Mouse (Mus musculus): Measurements from ENCODE around the gene Prkar1a. TPM values are rescaled to one million over a fixed set of nuclear protein-coding genes. Genes with fewer than 3 reads are reported as not detected.
A peak's percentile ranks its signal among the peaks of the same experiment; 100 is the strongest.
"Not testable (repeated sequence)": the region's sequence is repeated elsewhere in the genome, so short reads cannot be mapped to it uniquely, and the experiment has no call there.

The Prkar1a gene
- polyA plus RNA-seq, 1 experiment, result 406 TPM

- Histone ChIP-seq H3K4me3 (no peak overlapping the region), H3K27me3 (ENCODE audit: control insufficient read depth, insufficient read depth, insufficient read length) (no peaks in the 10 kb centered on the region), H3K36me3 (ENCODE audit: control insufficient read depth, insufficient read depth) (peaks cover 46% of the 10 kb centered on the region), H3K4me2 (ENCODE audit: low read depth) (peak overlapping the region; percentile 93), H3K79me2 (ENCODE audit: control insufficient read depth, insufficient read depth) (peaks cover 87% of the 10 kb centered on the region), H3ac (ENCODE audit: control insufficient read depth, insufficient read length) (no peak overlapping the region)
- TF ChIP-seq MYOG (IDR thresholded peaks at IDR 0.05; ENCODE audit: control insufficient read depth in 1 of 3, insufficient read depth in 1 of 3, insufficient read length in 2 of 3, low read depth in 2 of 3) (no peak), MYOD1 (IDR thresholded peaks at IDR 0.05; ENCODE audit: control insufficient read depth in 1 of 3, insufficient read length in 2 of 3, low read depth in 2 of 3) (no peak), CEBPB (IDR thresholded peaks at IDR 0.05; ENCODE audit: insufficient read depth, poor library complexity, severe bottlenecking) (no peak), TCF12 (IDR thresholded peaks at IDR 0.05; ENCODE audit: insufficient read depth, poor library complexity, severe bottlenecking) (no peak), MAX (IDR thresholded peaks at IDR 0.05; ENCODE audit: low read depth) (no peak), TCF3 (IDR thresholded peaks at IDR 0.05; ENCODE audit: insufficient read length, low read depth) (no peak), USF1 (IDR thresholded peaks at IDR 0.05; ENCODE audit: low read depth) (no peak), E2F4 (IDR thresholded peaks at IDR 0.05; ENCODE audit: insufficient read depth) (no peak), POLR2A (IDR thresholded peaks at IDR 0.05; ENCODE audit: insufficient read length, low read depth) (no peak), SRF (IDR thresholded peaks at IDR 0.05; ENCODE audit: control insufficient read depth, insufficient read length, low read depth) (no peak), REST (IDR thresholded peaks at IDR 0.05; ENCODE audit: insufficient read depth, insufficient read length) (no peak), POLR2AphosphoS2 (IDR thresholded peaks at IDR 0.05; ENCODE audit: insufficient read length, low read depth) (no peak)
Measured at GRCm38 (mm10) chr11:109654581-109654980, 5.4 kb downstream of the Prkar1a start.

- no peaks in the 10 kb centered on the region for H3K27me3 ChIP-seq (ENCODE audit: control insufficient read depth, insufficient read depth, insufficient read length)
- H3K4me3 ChIP-seq, result no peak overlapping the region
- H3ac ChIP-seq (ENCODE audit: control insufficient read depth, insufficient read length), result no peak overlapping the region
- peaks cover 100% of the 10 kb centered on the region for H3K79me2 ChIP-seq (ENCODE audit: control insufficient read depth, insufficient read depth)
- peak overlapping the region; percentile 19 for H3K4me2 ChIP-seq (ENCODE audit: low read depth)
- H3K36me3 ChIP-seq (ENCODE audit: control insufficient read depth, insufficient read depth), result peaks cover 58% of the 10 kb centered on the region
- TF ChIP-seq SRF (IDR thresholded peaks at IDR 0.05; ENCODE audit: control insufficient read depth, insufficient read length, low read depth), result no peak
- no peak for TF ChIP-seq REST (IDR thresholded peaks at IDR 0.05; ENCODE audit: insufficient read depth, insufficient read length)
- no peak for TF ChIP-seq MAX (IDR thresholded peaks at IDR 0.05; ENCODE audit: low read depth)
- no peak for TF ChIP-seq TCF12 (IDR thresholded peaks at IDR 0.05; ENCODE audit: insufficient read depth, poor library complexity, severe bottlenecking)
- TF ChIP-seq MYOG (IDR thresholded peaks at IDR 0.05; ENCODE audit: control insufficient read depth in 1 of 3, insufficient read depth in 1 of 3, insufficient read length in 2 of 3, low read depth in 2 of 3), result no peak
- no peak for TF ChIP-seq POLR2AphosphoS2 (IDR thresholded peaks at IDR 0.05; ENCODE audit: insufficient read length, low read depth)
- TF ChIP-seq POLR2A (IDR thresholded peaks at IDR 0.05; ENCODE audit: insufficient read length, low read depth), result no peak
- no peak for TF ChIP-seq MYOD1 (IDR thresholded peaks at IDR 0.05; ENCODE audit: control insufficient read depth in 1 of 3, insufficient read length in 2 of 3, low read depth in 2 of 3)
- TF ChIP-seq E2F4 (IDR thresholded peaks at IDR 0.05; ENCODE audit: insufficient read depth), result no peak
Measured at GRCm38 (mm10) chr11:109656232-109656631, 7.0 kb downstream of the Prkar1a start.

GRCm38 (mm10) chr11:109660526-109660925 is 11.3 kb downstream of the Prkar1a start:
- Histone ChIP-seq H3K36me3 (ENCODE audit: control insufficient read depth, insufficient read depth) (peaks cover 82% of the 10 kb centered on the region), H3K79me2 (ENCODE audit: control insufficient read depth, insufficient read depth) (peaks cover 92% of the 10 kb centered on the region)
- H3K27me3 ChIP-seq (ENCODE audit: control insufficient read depth, insufficient read depth, insufficient read length); H3K4me2 ChIP-seq (ENCODE audit: low read depth); H3K4me3 ChIP-seq; H3ac ChIP-seq (ENCODE audit: control insufficient read depth, insufficient read length): not testable (repeated sequence)

- peaks cover 89% of the 10 kb centered on the region for H3K36me3 ChIP-seq (ENCODE audit: control insufficient read depth, insufficient read depth)
- no peak overlapping the region for H3K4me2 ChIP-seq (ENCODE audit: low read depth)
- no peaks in the 10 kb centered on the region for H3K27me3 ChIP-seq (ENCODE audit: control insufficient read depth, insufficient read depth, insufficient read length)
- TF ChIP-seq SRF (IDR thresholded peaks at IDR 0.05; ENCODE audit: control insufficient read depth, insufficient read length, low read depth), result no peak
- TF ChIP-seq CEBPB (IDR thresholded peaks at IDR 0.05; ENCODE audit: insufficient read depth, poor library complexity, severe bottlenecking), result no peak
- no peak for TF ChIP-seq MYOD1 (IDR thresholded peaks at IDR 0.05; ENCODE audit: control insufficient read depth in 1 of 3, insufficient read length in 2 of 3, low read depth in 2 of 3)
- TF ChIP-seq TCF12 (IDR thresholded peaks at IDR 0.05; ENCODE audit: insufficient read depth, poor library complexity, severe bottlenecking), result no peak
- TF ChIP-seq REST (IDR thresholded peaks at IDR 0.05; ENCODE audit: insufficient read depth, insufficient read length), result no peak
- no peak for TF ChIP-seq USF1 (IDR thresholded peaks at IDR 0.05; ENCODE audit: low read depth)
- TF ChIP-seq E2F4 (IDR thresholded peaks at IDR 0.05; ENCODE audit: insufficient read depth), result no peak
- TF ChIP-seq POLR2A (IDR thresholded peaks at IDR 0.05; ENCODE audit: insufficient read length, low read depth), result peak; percentile 21
- peak; percentile 57 for TF ChIP-seq POLR2AphosphoS2 (IDR thresholded peaks at IDR 0.05; ENCODE audit: insufficient read length, low read depth)
- no peak overlapping the region for H3K4me3 ChIP-seq
- H3ac ChIP-seq (ENCODE audit: control insufficient read depth, insufficient read length), result no peak overlapping the region
- H3K79me2 ChIP-seq (ENCODE audit: control insufficient read depth, insufficient read depth), result peaks cover 54% of the 10 kb centered on the region
Measured at GRCm38 (mm10) chr11:109664293-109664692, 15.1 kb downstream of the Prkar1a start.

GRCm38 (mm10) chr11:109665424-109665823 is 16.2 kb downstream of the Prkar1a start:
- H3K4me3 ChIP-seq, result no peak overlapping the region
- peaks cover 43% of the 10 kb centered on the region for H3K79me2 ChIP-seq (ENCODE audit: control insufficient read depth, insufficient read depth)
- no peak overlapping the region for H3K4me2 ChIP-seq (ENCODE audit: low read depth)
- no peak overlapping the region for H3ac ChIP-seq (ENCODE audit: control insufficient read depth, insufficient read length)
- peaks cover 92% of the 10 kb centered on the region for H3K36me3 ChIP-seq (ENCODE audit: control insufficient read depth, insufficient read depth)
- TF ChIP-seq MAX (IDR thresholded peaks at IDR 0.05; ENCODE audit: low read depth) (no peak), POLR2A (IDR thresholded peaks at IDR 0.05; ENCODE audit: insufficient read length, low read depth) (peak; percentile 32), USF1 (IDR thresholded peaks at IDR 0.05; ENCODE audit: low read depth) (no peak), POLR2AphosphoS2 (IDR thresholded peaks at IDR 0.05; ENCODE audit: insufficient read length, low read depth) (no peak), TCF3 (IDR thresholded peaks at IDR 0.05; ENCODE audit: insufficient read length, low read depth) (no peak), REST (IDR thresholded peaks at IDR 0.05; ENCODE audit: insufficient read depth, insufficient read length) (no peak), MYOG (IDR thresholded peaks at IDR 0.05; ENCODE audit: control insufficient read depth in 1 of 3, insufficient read depth in 1 of 3, insufficient read length in 2 of 3, low read depth in 2 of 3) (peak; percentile 24 to 90 (median 82)), SRF (IDR thresholded peaks at IDR 0.05; ENCODE audit: control insufficient read depth, insufficient read length, low read depth) (no peak), CEBPB (IDR thresholded peaks at IDR 0.05; ENCODE audit: insufficient read depth, poor library complexity, severe bottlenecking) (no peak), MYOD1 (IDR thresholded peaks at IDR 0.05; ENCODE audit: control insufficient read depth in 1 of 3, insufficient read length in 2 of 3, low read depth in 2 of 3) (peak in 2 of 3 experiments; percentile 64 to 67), TCF12 (IDR thresholded peaks at IDR 0.05; ENCODE audit: insufficient read depth, poor library complexity, severe bottlenecking) (no peak), E2F4 (IDR thresholded peaks at IDR 0.05; ENCODE audit: insufficient read depth) (no peak)
- H3K27me3 ChIP-seq (ENCODE audit: control insufficient read depth, insufficient read depth, insufficient read length), result no peaks in the 10 kb centered on the region
